Mouse (Mus musculus): ENCODE data around the gene Gm10273. TPM values are rescaled to one million over a fixed set of nuclear protein-coding genes. Genes with fewer than 3 reads are reported as not detected.
A peak's percentile ranks its signal among the peaks of the same experiment; 100 is the strongest.

Gene Gm10273
- total RNA-seq, 2 experiments from 2014 or later = 28.5 to 38.1 TPM

GRCm38 (mm10) chr10:59416623-59417022, 21.2 kb downstream of the Gm10273 start:
- TF ChIP-seq CTCF (conservative IDR thresholded peaks at IDR 0.05) = no peak
- Histone ChIP-seq H3K4me3 (no peak overlapping the region), H3K27ac (no peak overlapping the region)
- no peak for DNase-seq (ENCODE audit: low spot score in 2 of 2)

DNA sequence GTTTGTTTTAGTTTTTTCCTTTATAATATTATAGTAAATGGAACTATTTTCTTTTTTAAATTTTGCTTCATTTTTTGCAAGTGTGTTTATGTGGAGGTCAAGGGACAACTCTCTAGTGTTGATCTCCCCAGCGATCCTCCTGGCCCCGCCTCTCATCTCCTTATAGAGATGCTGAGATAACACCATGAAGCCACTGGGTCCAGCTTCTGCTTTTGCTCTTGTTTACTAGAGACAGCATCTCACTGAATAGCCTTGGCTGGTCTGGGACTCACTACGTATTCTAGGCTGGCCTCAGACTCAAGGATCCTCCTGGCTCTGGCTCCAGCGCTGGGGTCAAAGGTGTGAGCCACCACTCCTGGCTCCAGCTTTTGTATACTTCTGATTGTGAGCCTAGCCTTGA, 24.1 kb downstream of the Gm10273 start:
- no peak overlapping the region for H3K27ac ChIP-seq
- no peak overlapping the region for H3K4me3 ChIP-seq
- TF ChIP-seq CTCF (conservative IDR thresholded peaks at IDR 0.05) = no peak
- no peak for DNase-seq (ENCODE audit: low spot score in 2 of 2)

- DNase-seq (ENCODE audit: low spot score in 2 of 2) = no peak
- Histone ChIP-seq H3K27ac (no peak overlapping the region), H3K4me3 (no peak overlapping the region)
- no peak for TF ChIP-seq CTCF (conservative IDR thresholded peaks at IDR 0.05)
Measured at GRCm38 (mm10) chr10:59424453-59424852, 29.0 kb downstream of the Gm10273 start.

- no peak for TF ChIP-seq CTCF (conservative IDR thresholded peaks at IDR 0.05)
- no peak for DNase-seq (ENCODE audit: low spot score in 2 of 2)
- Histone ChIP-seq H3K27ac (no peak overlapping the region), H3K4me3 (no peak overlapping the region)
Measured at GRCm38 (mm10) chr10:59425369-59425768, 29.9 kb downstream of the Gm10273 start.

GRCm38 (mm10) chr10:59426371-59426770, 30.9 kb downstream of the Gm10273 start:
- DNase-seq (ENCODE audit: low spot score in 2 of 2) = no peak
- TF ChIP-seq CTCF (conservative IDR thresholded peaks at IDR 0.05) = no peak
- no peak overlapping the region for H3K27ac ChIP-seq

GRCm38 (mm10) chr10:59429448-59430135, 34.2 kb downstream of the Gm10273 start:
- no peak for DNase-seq (ENCODE audit: low spot score in 2 of 2)
- no peak overlapping the region for H3K27ac ChIP-seq
- H3K4me3 ChIP-seq = no peak overlapping the region
- TF ChIP-seq CTCF (conservative IDR thresholded peaks at IDR 0.05) = no peak

More at GRCm38 (mm10) chr10:59426371-59426770, 30.9 kb downstream of the Gm10273 start:
- no peak overlapping the region for H3K4me3 ChIP-seq

GRCm38 (mm10) chr10:59430701-59431218, 35.3 kb downstream of the Gm10273 start:
- no peak overlapping the region for H3K4me3 ChIP-seq
- no peak for DNase-seq (ENCODE audit: low spot score in 2 of 2)
- peak overlapping the region; percentile 62; the same call in 1 of the 2 replicates for H3K27ac ChIP-seq
- TF ChIP-seq CTCF (conservative IDR thresholded peaks at IDR 0.05) = no peak

GRCm38 (mm10) chr10:59435746-59436145, 40.3 kb downstream of the Gm10273 start:
- DNase-seq (ENCODE audit: low spot score in 2 of 2) = no peak
- no peak overlapping the region for H3K27ac ChIP-seq
- TF ChIP-seq CTCF (conservative IDR thresholded peaks at IDR 0.05) = no peak
- no peak overlapping the region for H3K4me3 ChIP-seq

DNA sequence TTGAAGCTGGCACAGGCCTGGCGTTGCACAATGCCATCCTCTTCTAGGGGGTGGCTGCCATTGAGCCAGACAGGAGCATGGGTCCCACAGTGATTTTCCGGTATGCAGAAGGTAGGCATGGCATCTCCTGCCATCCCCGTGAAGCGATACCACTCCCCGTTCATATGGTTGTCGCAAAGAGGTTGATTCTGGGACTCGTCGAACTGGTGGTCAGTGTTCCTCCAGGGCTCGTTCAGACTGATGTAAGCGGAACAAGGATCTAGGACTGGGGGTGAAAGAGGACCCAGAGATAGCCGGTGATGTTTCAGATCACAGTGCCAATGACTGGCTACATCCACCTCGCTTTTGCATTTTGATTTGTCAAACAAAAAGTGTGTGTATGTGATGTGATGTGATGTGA, 43.2 kb downstream of the Gm10273 start:
- no peak for DNase-seq (ENCODE audit: low spot score in 2 of 2)
- Histone ChIP-seq H3K27ac (no peak overlapping the region), H3K4me3 (no peak overlapping the region)
- no peak for TF ChIP-seq CTCF (conservative IDR thresholded peaks at IDR 0.05)

DNA sequence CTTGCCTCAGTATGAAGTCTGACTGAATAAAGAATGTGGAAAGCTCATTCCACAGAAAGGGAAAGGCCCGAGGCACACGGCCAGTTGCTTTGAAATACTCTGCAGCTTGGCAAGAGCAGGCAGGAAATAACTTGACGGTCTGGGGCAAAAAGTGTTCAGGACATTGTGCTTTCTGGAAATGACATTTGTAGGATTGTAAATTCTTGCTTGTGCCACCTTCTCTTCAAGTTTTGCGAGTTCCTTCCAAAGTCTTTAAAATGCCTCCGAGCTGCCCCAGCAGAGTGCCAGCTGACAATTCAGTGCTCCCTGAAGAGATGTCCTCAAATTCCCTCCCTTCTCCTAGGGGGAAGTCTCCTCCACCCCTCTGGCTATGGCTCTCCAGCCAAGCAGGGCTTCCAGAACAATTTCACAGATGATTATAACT, 44.1 kb downstream of the Gm10273 start:
- no peak overlapping the region for H3K27ac ChIP-seq
- no peak overlapping the region for H3K4me3 ChIP-seq
- TF ChIP-seq CTCF (conservative IDR thresholded peaks at IDR 0.05) = no peak
- DNase-seq (ENCODE audit: low spot score in 2 of 2) = no peak

DNA sequence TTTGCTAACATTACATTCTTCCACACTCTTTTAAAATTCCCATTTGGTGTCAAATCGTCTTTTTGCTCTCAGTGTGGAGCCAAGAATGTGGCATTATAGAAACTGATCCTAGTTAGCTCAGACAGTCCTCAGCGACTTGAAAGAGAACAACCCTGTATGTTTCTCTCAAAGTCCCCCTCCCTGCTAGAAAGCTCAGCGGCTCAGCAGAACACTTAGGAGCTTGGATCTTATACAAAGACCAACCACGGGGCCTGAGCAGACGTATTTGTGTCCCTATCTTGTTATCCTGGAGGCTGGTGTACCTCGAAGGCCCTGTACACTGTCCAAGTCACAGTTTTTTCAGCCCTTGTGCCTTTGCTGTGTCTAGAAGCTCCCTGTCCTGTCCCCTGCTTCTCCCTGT, 44.7 kb downstream of the Gm10273 start:
- TF ChIP-seq CTCF (conservative IDR thresholded peaks at IDR 0.05) = no peak
- no peak overlapping the region for H3K4me3 ChIP-seq
- H3K27ac ChIP-seq = no peak overlapping the region
- DNase-seq (ENCODE audit: low spot score in 2 of 2) = no peak

DNA sequence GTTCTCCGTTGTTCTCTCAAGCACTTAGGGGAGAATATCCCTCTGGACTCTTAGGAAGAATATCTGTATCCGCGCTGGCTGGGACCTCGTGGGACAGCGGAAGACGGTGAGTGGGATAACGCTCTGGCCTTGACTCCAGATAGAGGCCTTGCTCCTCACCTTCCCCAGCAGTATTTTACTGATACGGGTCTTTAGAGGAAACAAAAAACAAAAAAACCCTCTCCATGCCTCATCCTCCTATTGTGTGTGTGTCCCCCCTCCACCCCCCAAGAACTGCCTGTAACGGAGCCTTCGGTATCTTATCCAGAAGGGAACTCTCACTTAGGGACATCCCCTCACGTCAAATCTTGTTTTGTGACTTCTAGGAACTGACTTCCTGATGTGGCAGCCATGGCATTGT, 46.3 kb downstream of the Gm10273 start, which contains the start of gene Oit3:
Oit3 (minus strand) TSS at position 44 of the 400 bp plus-strand sequence.
- TF ChIP-seq CTCF (conservative IDR thresholded peaks at IDR 0.05) = no peak
- DNase-seq (ENCODE audit: low spot score in 2 of 2) = no peak
- H3K4me3 ChIP-seq = no peak within 1 kb of the TSS
- no peak within 1 kb of the TSS for H3K27ac ChIP-seq

- Histone ChIP-seq H3K27ac (no peak overlapping the region), H3K4me3 (no peak overlapping the region)
- no peak for TF ChIP-seq CTCF (conservative IDR thresholded peaks at IDR 0.05)
- no peak for DNase-seq (ENCODE audit: low spot score in 2 of 2)
Measured at GRCm38 (mm10) chr10:59443212-59443611, 47.8 kb downstream of the Gm10273 start.

DNA sequence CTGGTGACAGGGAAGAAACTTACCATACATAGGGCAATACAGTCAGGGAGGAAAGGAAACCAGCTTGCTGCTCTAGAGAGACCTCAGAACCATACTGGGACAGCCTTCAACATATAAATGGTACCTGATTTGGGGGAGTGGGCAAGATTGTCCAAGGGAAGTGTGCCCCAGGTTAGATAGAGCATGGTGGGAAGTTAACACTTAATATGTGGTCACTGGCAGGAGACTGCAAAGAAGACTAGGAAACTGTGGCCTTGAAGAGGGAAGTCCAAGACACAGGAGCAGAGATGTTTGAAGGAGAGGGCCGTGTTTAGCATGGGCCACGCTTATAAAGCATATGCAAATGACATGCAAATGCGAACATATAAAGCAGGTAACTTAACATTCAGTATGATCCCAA, 48.7 kb downstream of the Gm10273 start:
- TF ChIP-seq CTCF (conservative IDR thresholded peaks at IDR 0.05) = no peak
- Histone ChIP-seq H3K4me3 (no peak overlapping the region), H3K27ac (no peak overlapping the region)
- no peak for DNase-seq (ENCODE audit: low spot score in 2 of 2)

All from layer of hippocampus, adult 2 months (tissue).